Mouse (Mus musculus): ENCODE data around the gene Stxbp3.

GRCm38 (mm10) chr3:108797723-108798122 is 42.6 kb downstream of the Stxbp3 start:
- TF ChIP-seq CTCF (conservative IDR thresholded peaks at IDR 0.05; ENCODE audit: low read length): no peak
- no peak for TF ChIP-seq POU5F1 (IDR thresholded peaks at IDR 0.05; ENCODE audit: borderline replicate concordance, low read length)
